Mouse (Mus musculus): ENCODE data around the gene Ccdc84. TPM values are rescaled to one million over a fixed set of nuclear protein-coding genes. Genes with fewer than 3 reads are reported as not detected.
"Not testable (repeated sequence)": the region's sequence is repeated elsewhere in the genome, so short reads cannot be mapped to it uniquely, and the experiment has no call there.

The Ccdc84 gene
- total RNA-seq, 2 experiments from 2014 or later, result 5.0 to 5.7 TPM

GRCm38 (mm10) chr9:44420280-44420898 lies 2.0 kb upstream of the Ccdc84 start:
- Histone ChIP-seq H3K4me3 (no peak overlapping the region), H3K27ac (no peak overlapping the region)
- no peak for TF ChIP-seq CTCF (IDR thresholded peaks at IDR 0.05)
- no peak for DNase-seq
- intact Hi-C loops (cut with DNase I), result no loop called here

GRCm38 (mm10) chr9:44419730-44420129 lies 1.4 kb upstream of the Ccdc84 start:
- H3K27ac ChIP-seq; intact Hi-C loops (cut with DNase I); H3K4me3 ChIP-seq; DNase-seq: not testable (repeated sequence)

- TF ChIP-seq CTCF (IDR thresholded peaks at IDR 0.05), result peak; percentile 87
- peak overlapping the region; percentile 98 for H3K4me3 ChIP-seq
- DNase-seq, result peak; percentile 98
- intact Hi-C loops (cut with DNase I), result no loop called here
- peak overlapping the region; percentile 97 for H3K27ac ChIP-seq
Measured at GRCm38 (mm10) chr9:44417892-44418363, 441 bp downstream of the Ccdc84 start.

- H3K4me3 ChIP-seq, result peak overlapping the region; percentile 98
- intact Hi-C loops (cut with DNase I), result no loop called here
- TF ChIP-seq CTCF (IDR thresholded peaks at IDR 0.05), result no peak
- DNase-seq, result no peak
- peak overlapping the region; percentile 97 for H3K27ac ChIP-seq
Measured at GRCm38 (mm10) chr9:44417156-44417891, 1.0 kb downstream of the Ccdc84 start.

- no peak overlapping the region for H3K4me3 ChIP-seq
- DNase-seq, result no peak
- H3K27ac ChIP-seq, result no peak overlapping the region
- TF ChIP-seq CTCF (IDR thresholded peaks at IDR 0.05), result no peak
- intact Hi-C loops (cut with DNase I), result no loop called here
Measured at GRCm38 (mm10) chr9:44412781-44413180, 5.6 kb downstream of the Ccdc84 start.

- Histone ChIP-seq H3K27ac (no peak overlapping the region), H3K4me3 (no peak overlapping the region)
- DNase-seq, result no peak
- intact Hi-C loops (cut with DNase I), result no loop called here
- no peak for TF ChIP-seq CTCF (IDR thresholded peaks at IDR 0.05)
Measured at GRCm38 (mm10) chr9:44412306-44412705, 6.1 kb downstream of the Ccdc84 start.

GRCm38 (mm10) chr9:44411601-44412130 lies 6.7 kb downstream of the Ccdc84 start:
- intact Hi-C loops (cut with DNase I), result no loop called here
- no peak for DNase-seq
- TF ChIP-seq CTCF (IDR thresholded peaks at IDR 0.05), result no peak
- no peak overlapping the region for H3K4me3 ChIP-seq
- H3K27ac ChIP-seq, result no peak overlapping the region

GRCm38 (mm10) chr9:44410647-44411336 lies 7.6 kb downstream of the Ccdc84 start:
- DNase-seq, result no peak
- Histone ChIP-seq H3K4me3 (no peak overlapping the region), H3K27ac (no peak overlapping the region)
- intact Hi-C loops (cut with DNase I), result no loop called here
- no peak for TF ChIP-seq CTCF (IDR thresholded peaks at IDR 0.05)

- H3K4me3 ChIP-seq, result peak overlapping the region; percentile 95
- peak overlapping the region; percentile 97; the same call in 1 of the 2 replicates for H3K27ac ChIP-seq
- intact Hi-C loops (cut with DNase I); DNase-seq: not testable (repeated sequence)
Measured at GRCm38 (mm10) chr9:44408693-44409092, 9.7 kb downstream of the Ccdc84 start.

- Histone ChIP-seq H3K4me3 (peak overlapping the region; percentile 95), H3K27ac (peak overlapping the region; percentile 97)
- intact Hi-C loops (cut with DNase I), result no loop called here
- no peak for DNase-seq
- TF ChIP-seq CTCF (IDR thresholded peaks at IDR 0.05), result no peak
Measured at GRCm38 (mm10) chr9:44407752-44408097, 10.6 kb downstream of the Ccdc84 start.

- Histone ChIP-seq H3K27ac (peak within 1 kb of the TSS; percentile 97), H3K4me3 (peak within 1 kb of the TSS; percentile 95)
- TF ChIP-seq CTCF (IDR thresholded peaks at IDR 0.05), result no peak
- DNase-seq, result peak; percentile 94
- intact Hi-C loops (cut with DNase I), result no loop called here
Measured at GRCm38 (mm10) chr9:44406906-44407751, 11.2 kb downstream of the Ccdc84 start, which contains the start of the genes Rps25 and Trappc4. Gene Rps25, plus strand, starts transcription at chr9:44407139. Gene Trappc4, minus strand, starts transcription at chr9:44407600.

GRCm38 (mm10) chr9:44405011-44405410 lies 13.4 kb downstream of the Ccdc84 start:
- intact Hi-C loops (cut with DNase I), result no loop called here
- Histone ChIP-seq H3K4me3 (no peak overlapping the region), H3K27ac (no peak overlapping the region)
- no peak for TF ChIP-seq CTCF (IDR thresholded peaks at IDR 0.05)
- no peak for DNase-seq
